Mouse (Mus musculus): ENCODE data around the gene Gm14180. TPM values are rescaled to one million over a fixed set of nuclear protein-coding genes. Genes with fewer than 3 reads are reported as not detected.
"Not testable (repeated sequence)": the region's sequence is repeated elsewhere in the genome, so short reads cannot be mapped to it uniquely, and the experiment has no call there.

Gene Gm14180
- not detected for polyA plus RNA-seq (2012; fragmentation: generic; extraction: Trizol)

- H3K27me3 ChIP-seq (ENCODE audit: control insufficient read depth, insufficient read depth, insufficient read length) = no peaks in the 10 kb centered on the region
- no peak for TF ChIP-seq POLR2A (IDR thresholded peaks at IDR 0.05; ENCODE audit: insufficient read length, low read depth)
- peak in 1 of 3 experiments; percentile 54 for TF ChIP-seq MYOG (IDR thresholded peaks at IDR 0.05; ENCODE audit: control insufficient read depth in 1 of 3, insufficient read depth in 1 of 3, insufficient read length in 2 of 3, low read depth in 2 of 3)
- H3K79me2 ChIP-seq (ENCODE audit: control insufficient read depth, insufficient read depth) = no peaks in the 10 kb centered on the region
- no peak within 1 kb of the TSS for H3K4me2 ChIP-seq (ENCODE audit: low read depth)
- no peak within 1 kb of the TSS for H3K4me3 ChIP-seq
- H3K36me3 ChIP-seq (ENCODE audit: control insufficient read depth, insufficient read depth) = no peaks in the 10 kb centered on the region
- no peak within 1 kb of the TSS for H3ac ChIP-seq (ENCODE audit: control insufficient read depth, insufficient read length)
Observed at GRCm38 (mm10) chr11:99734190-99734589, at the start of gene Gm14180. Gm14180 (minus strand) TSS chr11:99734290.

- no peaks in the 10 kb centered on the region for H3K79me2 ChIP-seq (ENCODE audit: control insufficient read depth, insufficient read depth)
- no peak within 1 kb of the TSS for H3K4me2 ChIP-seq (ENCODE audit: low read depth)
- TF ChIP-seq POLR2AphosphoS2 (IDR thresholded peaks at IDR 0.05; ENCODE audit: insufficient read length, low read depth) (no peak), POLR2A (IDR thresholded peaks at IDR 0.05; ENCODE audit: insufficient read length, low read depth) (no peak), CEBPB (IDR thresholded peaks at IDR 0.05; ENCODE audit: insufficient read depth, poor library complexity, severe bottlenecking) (no peak), MAX (IDR thresholded peaks at IDR 0.05; ENCODE audit: low read depth) (no peak), TCF12 (IDR thresholded peaks at IDR 0.05; ENCODE audit: insufficient read depth, poor library complexity, severe bottlenecking) (no peak), MYOD1 (IDR thresholded peaks at IDR 0.05; ENCODE audit: control insufficient read depth in 1 of 3, insufficient read length in 2 of 3, low read depth in 2 of 3) (no peak), USF1 (IDR thresholded peaks at IDR 0.05; ENCODE audit: low read depth) (no peak), E2F4 (IDR thresholded peaks at IDR 0.05; ENCODE audit: insufficient read depth) (no peak)
- H3K27me3 ChIP-seq (ENCODE audit: control insufficient read depth, insufficient read depth, insufficient read length) = no peaks in the 10 kb centered on the region
- H3K4me3 ChIP-seq = no peak within 1 kb of the TSS
- H3K36me3 ChIP-seq (ENCODE audit: control insufficient read depth, insufficient read depth) = no peaks in the 10 kb centered on the region
- no peak within 1 kb of the TSS for H3ac ChIP-seq (ENCODE audit: control insufficient read depth, insufficient read length)
Observed at GRCm38 (mm10) chr11:99780604-99781003, 46.5 kb upstream of the Gm14180 start, which contains the start of gene Krtap4-8. Krtap4-8 (minus strand) TSS chr11:99780704.

- Histone ChIP-seq H3K27me3 (ENCODE audit: control insufficient read depth, insufficient read depth, insufficient read length) (no peaks in the 10 kb centered on the region), H3K4me3 (no peak overlapping the region), H3K4me2 (ENCODE audit: low read depth) (no peak overlapping the region), H3K79me2 (ENCODE audit: control insufficient read depth, insufficient read depth) (no peaks in the 10 kb centered on the region), H3K36me3 (ENCODE audit: control insufficient read depth, insufficient read depth) (no peaks in the 10 kb centered on the region), H3ac (ENCODE audit: control insufficient read depth, insufficient read length) (no peak overlapping the region)
- TF ChIP-seq USF1 (IDR thresholded peaks at IDR 0.05; ENCODE audit: low read depth) (no peak), E2F4 (IDR thresholded peaks at IDR 0.05; ENCODE audit: insufficient read depth) (no peak), SRF (IDR thresholded peaks at IDR 0.05; ENCODE audit: control insufficient read depth, insufficient read length, low read depth) (no peak), MYOG (IDR thresholded peaks at IDR 0.05; ENCODE audit: control insufficient read depth in 1 of 3, insufficient read depth in 1 of 3, insufficient read length in 2 of 3, low read depth in 2 of 3) (no peak), POLR2A (IDR thresholded peaks at IDR 0.05; ENCODE audit: insufficient read length, low read depth) (no peak), CEBPB (IDR thresholded peaks at IDR 0.05; ENCODE audit: insufficient read depth, poor library complexity, severe bottlenecking) (no peak)
Observed at GRCm38 (mm10) chr11:99778401-99778800, 44.3 kb upstream of the Gm14180 start.

GRCm38 (mm10) chr11:99772813-99773212 lies 38.7 kb upstream of the Gm14180 start, which contains the start of gene Gm11595:
Gm11595 (minus strand) TSS chr11:99772913.
- H3K27me3 ChIP-seq (ENCODE audit: control insufficient read depth, insufficient read depth, insufficient read length); H3K4me2 ChIP-seq (ENCODE audit: low read depth); H3ac ChIP-seq (ENCODE audit: control insufficient read depth, insufficient read length); H3K36me3 ChIP-seq (ENCODE audit: control insufficient read depth, insufficient read depth); H3K4me3 ChIP-seq; H3K79me2 ChIP-seq (ENCODE audit: control insufficient read depth, insufficient read depth): not testable (repeated sequence)

DNA sequence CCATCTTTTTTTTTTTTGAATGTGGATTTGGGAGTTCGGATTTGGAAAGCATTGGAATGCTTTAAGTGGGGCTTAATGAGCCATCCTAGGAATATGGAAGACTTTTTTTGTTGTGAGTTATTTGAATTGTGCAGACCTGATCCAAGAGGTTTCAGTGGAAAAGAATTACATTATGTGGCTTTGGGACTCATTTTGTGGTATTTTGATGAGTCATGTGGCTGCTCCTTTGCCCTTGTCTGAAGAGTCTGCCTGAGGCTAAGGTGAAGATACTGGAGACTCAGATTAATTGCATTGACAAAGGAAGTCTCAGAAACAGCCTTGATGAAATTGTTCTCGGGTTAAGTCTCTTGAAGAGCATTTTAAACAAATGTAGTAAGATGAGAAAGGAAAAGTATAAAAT lies 34.3 kb upstream of the Gm14180 start:
- Histone ChIP-seq H3K27me3 (ENCODE audit: control insufficient read depth, insufficient read depth, insufficient read length) (peaks cover 5% of the 10 kb centered on the region), H3K4me3 (no peak overlapping the region), H3K4me2 (ENCODE audit: low read depth) (no peak overlapping the region), H3K36me3 (ENCODE audit: control insufficient read depth, insufficient read depth) (no peaks in the 10 kb centered on the region), H3K79me2 (ENCODE audit: control insufficient read depth, insufficient read depth) (no peaks in the 10 kb centered on the region), H3ac (ENCODE audit: control insufficient read depth, insufficient read length) (no peak overlapping the region)
- TF ChIP-seq CEBPB (IDR thresholded peaks at IDR 0.05; ENCODE audit: insufficient read depth, poor library complexity, severe bottlenecking) = no peak
- no peak for TF ChIP-seq E2F4 (IDR thresholded peaks at IDR 0.05; ENCODE audit: insufficient read depth)

- no peak overlapping the region for H3ac ChIP-seq (ENCODE audit: control insufficient read depth, insufficient read length)
- H3K79me2 ChIP-seq (ENCODE audit: control insufficient read depth, insufficient read depth) = no peaks in the 10 kb centered on the region
- peak in 2 of 3 experiments; percentile 49 to 65 for TF ChIP-seq MYOD1 (IDR thresholded peaks at IDR 0.05; ENCODE audit: control insufficient read depth in 1 of 3, insufficient read length in 2 of 3, low read depth in 2 of 3)
- TF ChIP-seq E2F4 (IDR thresholded peaks at IDR 0.05; ENCODE audit: insufficient read depth) = no peak
- TF ChIP-seq POLR2AphosphoS2 (IDR thresholded peaks at IDR 0.05; ENCODE audit: insufficient read length, low read depth) = no peak
- TF ChIP-seq MYOG (IDR thresholded peaks at IDR 0.05; ENCODE audit: control insufficient read depth in 1 of 3, insufficient read depth in 1 of 3, insufficient read length in 2 of 3, low read depth in 2 of 3) = peak in 2 of 3 experiments; percentile 53 to 87
- TF ChIP-seq SRF (IDR thresholded peaks at IDR 0.05; ENCODE audit: control insufficient read depth, insufficient read length, low read depth) = no peak
- H3K27me3 ChIP-seq (ENCODE audit: control insufficient read depth, insufficient read depth, insufficient read length) = peaks cover 7% of the 10 kb centered on the region
- H3K36me3 ChIP-seq (ENCODE audit: control insufficient read depth, insufficient read depth) = no peaks in the 10 kb centered on the region
- H3K4me2 ChIP-seq (ENCODE audit: low read depth) = no peak overlapping the region
- H3K4me3 ChIP-seq = no peak overlapping the region
Observed at GRCm38 (mm10) chr11:99758877-99759276, 24.8 kb upstream of the Gm14180 start.

Data from myocyte (in vitro differentiated cells).